ENCODE assay signal across 23 mouse cellular contexts in genomic region chr17:65656076-65656475, GRCm38 (mm10). TPM values are rescaled to one million over a fixed set of nuclear protein-coding genes. Genes with fewer than 3 reads are reported as not detected.
DNase-seq lines count a peak whose midpoint lies in the region; ATAC-seq and TF ChIP-seq lines count a peak whose summit lies in the region.
"Had no signal": no experiment of that assay in that cellular context is flagged by ENCODE, and none has a peak within 500 bp of the region (broad histone marks: within the 10 kb centered on the region; RNA-seq: fewer than 3 reads in every experiment).

No protein-coding gene starts in this region.

- peaks cover 0 to 22% of the 10 kb centered on the region in 2 experiments; a peak in 2 of 4 replicates for H3K36me3 ChIP-seq in MEL (ENCODE audit: control insufficient read depth in 1 of 2, insufficient read depth in 2 of 2, low read length in 2 of 2)
- H3K36me3 ChIP-seq in liver, embryonic 13.5 days = no peaks in the 10 kb centered on the region
- H3K36me3 ChIP-seq in liver, postnatal 0 days (replicated peaks; ENCODE audit: insufficient read depth, low read length) = no peaks in the 10 kb centered on the region
- H3K36me3 ChIP-seq: forebrain, embryonic 15.5 days; G1E had no signal

- WGBS in liver, embryonic 13.5 days (ENCODE audit: insufficient replicate concordance) = 47% methylated on average over 8 of the region's 8 CpGs
- 70% methylated on average over 8 of the region's 8 CpGs for WGBS in liver, postnatal 0 days (ENCODE audit: insufficient replicate concordance)

- TF ChIP-seq POLR2A in MEL (IDR thresholded peaks at IDR 0.05; ENCODE audit: control insufficient read depth in 1 of 2, insufficient read depth in 1 of 2, low read depth in 1 of 2, low read length in 2 of 2, poor library complexity in 1 of 2) = no peak

- H3K9ac ChIP-seq in MEL (ENCODE audit: control insufficient read depth, low read depth, low read length, poor library complexity, severe bottlenecking) = no peak overlapping the region
- H3K9ac ChIP-seq in liver, embryonic 13.5 days = no peak overlapping the region
- H3K9ac ChIP-seq in liver, postnatal 0 days (replicated peaks) = no peak overlapping the region
- H3K9ac ChIP-seq: embryonic facial prominence, embryonic 13.5 days; forebrain, embryonic 15.5 days; heart, embryonic 13.5 days; hindbrain, embryonic 15.5 days had no signal

- TF ChIP-seq EP300 in MEL (IDR thresholded peaks at IDR 0.05; ENCODE audit: low read depth in 1 of 2, low read length in 2 of 2) = peak; percentile 66 to 77
- peak; percentile 83 for TF ChIP-seq EP300 in liver, postnatal 0 days (IDR thresholded peaks at IDR 0.05; ENCODE audit: low read depth)

- peak; percentile 42; the same call in 1 of the 2 replicates for ATAC-seq in common myeloid progenitor, adult 5-6 weeks (replicated peaks; ENCODE audit: low read depth, poor library complexity, severe bottlenecking)
- peak; percentile 73 for ATAC-seq in liver, embryonic 13.5 days (ENCODE audit: low read depth)
- peak; percentile 82 for ATAC-seq in liver, postnatal 0 days
- ATAC-seq: CD4-positive, CD25-positive, alpha-beta regulatory T cell, adult 4 months; forebrain, embryonic 15.5 days had no signal

- DNase-seq in MEL (ENCODE audit: low read depth, low spot score) = peak; percentile 60
- no peak for DNase-seq in liver, embryonic 13.5 days
- no peak for DNase-seq in liver, postnatal 0 days
- no peak for DNase-seq in urinary bladder, postnatal 25 days (ENCODE audit: low spot score)
- no peak for DNase-seq in thymus, adult 18-20 months
- no peak for DNase-seq in kidney, adult 11 months
- DNase-seq: adrenal gland, postnatal 14 days; cerebellum, adult 11-12 months; cerebellum, adult 9-10 months; cerebellum, postnatal 25 days; gastrocnemius, postnatal 36 days; heart, adult 11 months; heart, postnatal 36 days had no signal

- H3K4me2 ChIP-seq in liver, embryonic 13.5 days = no peak overlapping the region
- no peak overlapping the region for H3K4me2 ChIP-seq in liver, postnatal 0 days (ENCODE audit: low read depth, low read length)
- H3K4me2 ChIP-seq: embryonic facial prominence, embryonic 13.5 days; forebrain, embryonic 15.5 days; heart, embryonic 13.5 days; hindbrain, embryonic 15.5 days had no signal

- H3K27me3 ChIP-seq in MEL (ENCODE audit: control insufficient read depth in 1 of 2, insufficient read depth in 2 of 2, low read length in 2 of 2) = no peaks in the 10 kb centered on the region
- no peaks in the 10 kb centered on the region for H3K27me3 ChIP-seq in liver, embryonic 13.5 days
- no peaks in the 10 kb centered on the region for H3K27me3 ChIP-seq in liver, postnatal 0 days (ENCODE audit: insufficient read depth, low read length)
- H3K27me3 ChIP-seq: embryonic facial prominence, embryonic 13.5 days; forebrain, embryonic 15.5 days; heart, embryonic 13.5 days; hindbrain, embryonic 15.5 days had no signal

- H3K4me3 ChIP-seq in MEL (ENCODE audit: control insufficient read depth in 1 of 2, insufficient read depth in 1 of 2, low read depth in 2 of 2, low read length in 2 of 2) = no peak overlapping the region
- H3K4me3 ChIP-seq in liver, embryonic 13.5 days (replicated peaks) = no peak overlapping the region
- no peak overlapping the region for H3K4me3 ChIP-seq in liver, postnatal 0 days (ENCODE audit: low read depth, low read length)
- H3K4me3 ChIP-seq: embryonic facial prominence, embryonic 13.5 days; forebrain, embryonic 10.5 days; forebrain, embryonic 15.5 days; heart, embryonic 13.5 days; hindbrain, embryonic 15.5 days had no signal

- no peak for TF ChIP-seq CTCF in MEL (IDR thresholded peaks at IDR 0.05 in 2 of 3, conservative IDR thresholded peaks at IDR 0.05 in 1 of 3; ENCODE audit: control insufficient read depth in 1 of 3, insufficient read depth in 1 of 3, low read depth in 2 of 3, low read length in 3 of 3, poor library complexity in 1 of 3, severe bottlenecking in 1 of 3)
- no peak for TF ChIP-seq CTCF in liver, postnatal 0 days (IDR thresholded peaks at IDR 0.05; ENCODE audit: low read depth)

- peaks cover 13 to 27% of the 10 kb centered on the region in 2 experiments for H3K4me1 ChIP-seq in MEL (ENCODE audit: control insufficient read depth in 1 of 2, insufficient read depth in 2 of 2, low read length in 2 of 2)
- H3K4me1 ChIP-seq in liver, embryonic 13.5 days (replicated peaks) = peaks cover 16% of the 10 kb centered on the region
- H3K4me1 ChIP-seq in liver, postnatal 0 days (ENCODE audit: insufficient read depth) = peaks cover 13% of the 10 kb centered on the region
- H3K4me1 ChIP-seq: embryonic facial prominence, embryonic 13.5 days; forebrain, embryonic 10.5 days; forebrain, embryonic 15.5 days; hindbrain, embryonic 15.5 days had no signal

- H3K27ac ChIP-seq in MEL (ENCODE audit: control insufficient read depth, low read depth, low read length) = peak overlapping the region; percentile 81
- no peak overlapping the region for H3K27ac ChIP-seq in liver, embryonic 13.5 days
- H3K27ac ChIP-seq in liver, postnatal 0 days (ENCODE audit: low read depth) = no peak overlapping the region
- H3K27ac ChIP-seq: embryonic facial prominence, embryonic 13.5 days; forebrain, embryonic 10.5 days; forebrain, embryonic 15.5 days; heart, embryonic 13.5 days; hindbrain, embryonic 15.5 days had no signal

- no peaks in the 10 kb centered on the region for H3K9me3 ChIP-seq in MEL (replicated peaks; ENCODE audit: insufficient read depth, low read length)
- H3K9me3 ChIP-seq in liver, embryonic 13.5 days (replicated peaks) = no peaks in the 10 kb centered on the region
- H3K9me3 ChIP-seq in liver, postnatal 0 days (ENCODE audit: low read length) = no peaks in the 10 kb centered on the region
- H3K9me3 ChIP-seq: embryonic facial prominence, embryonic 13.5 days; forebrain, embryonic 10.5 days; forebrain, embryonic 15.5 days; G1E; heart, embryonic 13.5 days; hindbrain, embryonic 15.5 days had no signal

- H3K79me2 ChIP-seq in MEL (ENCODE audit: control insufficient read depth, insufficient read depth, low read length, poor library complexity) = no peaks in the 10 kb centered on the region

- TF ChIP-seq RAD21 in MEL (IDR thresholded peaks at IDR 0.05; ENCODE audit: low read depth, low read length) = no peak

TF ChIP-seq in MEL, 35 proteins besides CTCF, POLR2A, EP300 and RAD21 (continues in another document):
- TF ChIP-seq RCOR1 (IDR thresholded peaks at IDR 0.05; ENCODE audit: low read depth, low read length) (0 out of 2 replicates have a peak, but pooled peaks have one; percentile 15), TAL1 (IDR thresholded peaks at IDR 0.05; ENCODE audit: low read length) (peak; percentile 61), CHD1 (IDR thresholded peaks at IDR 0.05; ENCODE audit: low read depth, low read length) (no peak), CHD2 (IDR thresholded peaks at IDR 0.05; ENCODE audit: low read length) (no peak), MYB (IDR thresholded peaks at IDR 0.05; ENCODE audit: low read depth, low read length) (no peak), ZC3H11A (IDR thresholded peaks at IDR 0.05; ENCODE audit: low read depth, low read length) (no peak), GATA1 (IDR thresholded peaks at IDR 0.05; ENCODE audit: low read depth, low read length) (peak; percentile 72), GABPA (IDR thresholded peaks at IDR 0.05; ENCODE audit: low read depth, low read length) (no peak), MAFK (IDR thresholded peaks at IDR 0.05; ENCODE audit: borderline replicate concordance, low read depth, low read length) (no peak), HCFC1 (IDR thresholded peaks at IDR 0.05; ENCODE audit: low read depth, low read length) (0 out of 2 replicates have a peak, but pooled peaks have one; percentile 32), POLR2AphosphoS5 (IDR thresholded peaks at IDR 0.05; ENCODE audit: borderline replicate concordance, low read depth, low read length) (no peak), JUND (IDR thresholded peaks at IDR 0.05; ENCODE audit: low read depth, low read length) (no peak), USF1 (IDR thresholded peaks at IDR 0.05; ENCODE audit: low read depth, low read length) (0 out of 2 replicates have a peak, but pooled peaks have one; percentile 8), E2F4 (IDR thresholded peaks at IDR 0.05; ENCODE audit: borderline replicate concordance, low read depth, low read length) (no peak), MXI1 (IDR thresholded peaks at IDR 0.05; ENCODE audit: low read depth, low read length) (peak; percentile 21; the same call in 1 of the 2 replicates), NELFE (IDR thresholded peaks at IDR 0.05; ENCODE audit: low read depth, low read length) (no peak; the same call in 1 of the 2 replicates), ZMIZ1 (IDR thresholded peaks at IDR 0.05; ENCODE audit: low read depth, low read length) (no peak), UBTF (IDR thresholded peaks at IDR 0.05; ENCODE audit: borderline replicate concordance, insufficient read depth, low read depth, low read length) (no peak), ETS1 (IDR thresholded peaks at IDR 0.05; ENCODE audit: low read depth, low read length) (peak; percentile 75), TCF12 (IDR thresholded peaks at IDR 0.05; ENCODE audit: low read depth, low read length) (peak; percentile 84), ZKSCAN1 (IDR thresholded peaks at IDR 0.05; ENCODE audit: low read depth, low read length) (no peak), MAX (IDR thresholded peaks at IDR 0.05; ENCODE audit: low read length) (peak; percentile 37; the same call in 1 of the 2 replicates), MAZ (IDR thresholded peaks at IDR 0.05; ENCODE audit: low read depth, low read length) (no peak), SMC3 (IDR thresholded peaks at IDR 0.05; ENCODE audit: low read depth, low read length) (peak; percentile 7; the same call in 1 of the 2 replicates), MEF2A (IDR thresholded peaks at IDR 0.05; ENCODE audit: extremely low read depth, insufficient replicate concordance, low read depth, low read length, poor library complexity, severe bottlenecking) (no peak)

RNA-seq across cellular contexts. Expression of gene Txndc2, which starts 14.1 kb away (rescaled TPM):
- total RNA-seq in MEL (2012; rRNA removed) = not detected in 2 replicates
- not detected for polyA plus RNA-seq in MEL (2012; ENCODE audit: insufficient read depth in 1 of 2, insufficient read length in 2 of 2, low read depth in 1 of 2, low replicate concordance in 2 of 2, missing spikeins in 1 of 2)
- not detected in 2 replicates for total RNA-seq in common myeloid progenitor, adult 5-6 weeks (2017)
- polyA plus RNA-seq in liver, embryonic 13.5 days (2015; fragmentation: Nextera tagmentation; extraction: Ambion mirVana) = not detected in 2 replicates
- polyA plus RNA-seq in liver, postnatal 0 days (2015; fragmentation: Nextera tagmentation; extraction: Ambion mirVana) = not detected in 2 replicates
- total RNA-seq: gastrocnemius, adult 8-10 months; gastrocnemius, postnatal 36 days; heart, postnatal 36 days had no signal
- polyA plus RNA-seq: CD4-positive, CD25-positive, alpha-beta regulatory T cell, adult 4 months; embryonic facial prominence, embryonic 13.5 days; forebrain, embryonic 10.5 days; G1E; heart, embryonic 13.5 days; hindbrain, embryonic 11.5 days had no signal

RNA-seq across cellular contexts. Expression of gene Vapa, which starts 42.7 kb away (rescaled TPM):
- total RNA-seq in MEL (2012; rRNA removed) = 56.7 and 60.2 TPM in 2 replicates
- 100 to 1,000 TPM in 1 of 2 experiments, 10 to 100 TPM in 1; 85.3 to 507 TPM for polyA plus RNA-seq in MEL (2012; ENCODE audit: insufficient read depth in 1 of 2, insufficient read length in 2 of 2, low read depth in 1 of 2, low replicate concordance in 2 of 2, missing spikeins in 1 of 2)
- 57.9 and 68.4 TPM in 2 replicates for total RNA-seq in common myeloid progenitor, adult 5-6 weeks (2017)
- 76.8 and 91.4 TPM in 2 replicates for polyA plus RNA-seq in liver, embryonic 13.5 days (2015; fragmentation: Nextera tagmentation; extraction: Ambion mirVana)
- polyA plus RNA-seq in liver, postnatal 0 days (2015; fragmentation: Nextera tagmentation; extraction: Ambion mirVana) = 84.0 and 93.8 TPM in 2 replicates
